Mouse (Mus musculus) small intestine, adult 2 months (tissue): ENCODE results near the gene Gal3st3. TPM values are rescaled to one million over a fixed set of nuclear protein-coding genes. Genes with fewer than 3 reads are reported as not detected.

ENCODE experiments used
- H3K27ac ChIP-seq: fragments of 200-500 bp; 2 replicates; pipeline ENCODE4 v1.5.1; 2012; ENCODE audit warnings: low read depth, low read length, control low read depth, inconsistent platforms; ENCODE audit not compliant: insufficient read depth
- H3K27me3 ChIP-seq: fragments of 200-500 bp; 2 replicates; pipeline ENCODE4 v1.6.1; 2012; ENCODE audit warnings: mild to moderate bottlenecking, moderate library complexity, low read length, inconsistent platforms; ENCODE audit not compliant: control insufficient read depth, insufficient read depth
- H3K36me3 ChIP-seq: fragments of 200-500 bp; 2 replicates; pipeline ENCODE4 v1.6.1; 2012; ENCODE audit warnings: mild to moderate bottlenecking, low read length, control low read depth, inconsistent platforms; ENCODE audit not compliant: control insufficient read depth, insufficient read depth
- H3K4me1 ChIP-seq: fragments of 200-500 bp; 2 replicates; pipeline ENCODE4 v1.6.1; 2012; ENCODE audit warnings: low read length, inconsistent platforms, mixed read lengths; ENCODE audit not compliant: control insufficient read depth, insufficient read depth, insufficient read length
- H3K4me3 ChIP-seq: fragments of 200-500 bp; 2 replicates; pipeline ENCODE4 v1.5.1; 2012; ENCODE audit warnings: low read depth, mild to moderate bottlenecking, control low read depth, inconsistent platforms, low read length, moderate library complexity
- CTCF ChIP-seq: fragments of 200-500 bp; IDR thresholded peaks from 2 replicates; pipeline ENCODE4 v1.5.1; 2012; ENCODE audit warnings: low read depth, mild to moderate bottlenecking, control low read depth, inconsistent platforms, low read length, moderate library complexity, mixed read lengths; ENCODE audit not compliant: insufficient replicate concordance, insufficient read length; ENCODE audit errors: extremely low read depth
- POLR2A ChIP-seq: fragments of 200-500 bp; IDR thresholded peaks from 2 replicates; pipeline ENCODE4 v1.6.1; 2012; ENCODE audit warnings: low read depth, mild to moderate bottlenecking, control low read depth, inconsistent platforms, low read length, moderate library complexity
- WGBS: fragments of 180-500 bp; shearing (Covaris S2); methylation state at CpG from one replicate; pipeline ENCODE4 v1.1.7; 2018; 5-methylcytosine and 5-hydroxymethylcytosine counted together
- polyA plus RNA-seq: library from polyadenylated mRNA; depleted of rRNA; stranded (reverse); fragments of >200 nt; gene quantifications from 2 replicates; pipeline ENCODE4 v1.2.3, GENCODE M21; 2012; rRNA removed

Gal3st3 gene
- polyA plus RNA-seq: 0.04 TPM in 1 of 2 replicates, not detected in the other

- Histone ChIP-seq H3K36me3 (0 out of 2 replicates have a peak, but pooled peaks cover 3% of the 10 kb centered on the region), H3K27ac (no peak within 1 kb of the TSS), H3K4me1 (peaks cover 6% of the 10 kb centered on the region; the same call in 1 of the 2 replicates), H3K27me3 (no peaks in the 10 kb centered on the region), H3K4me3 (no peak within 1 kb of the TSS)
- WGBS: 32% methylated on average over 32 of the region's 32 CpGs
- TF ChIP-seq POLR2A (no peak), CTCF (no peak)
Measured at GRCm38 (mm10) chr19:5297903-5298800, at the start of gene Gal3st3. Gene Gal3st3 (plus strand): TSS chr19:5298331.

GRCm38 (mm10) chr19:5257140-5257539, 41.0 kb upstream of the Gal3st3 start:
- Histone ChIP-seq H3K4me3 (no peak overlapping the region), H3K27ac (peak overlapping the region; percentile 75), H3K36me3 (no peaks in the 10 kb centered on the region), H3K4me1 (no peaks in the 10 kb centered on the region), H3K27me3 (no peaks in the 10 kb centered on the region)
- no peak for TF ChIP-seq POLR2A
- TF ChIP-seq CTCF: no peak
- WGBS: 37% methylated on average over 3 of the region's 3 CpGs

- Histone ChIP-seq H3K27ac (no peak overlapping the region), H3K27me3 (no peaks in the 10 kb centered on the region), H3K4me1 (peaks cover under 1% of the 10 kb centered on the region; the same call in 1 of the 2 replicates), H3K36me3 (no peaks in the 10 kb centered on the region), H3K4me3 (no peak overlapping the region)
- 95% methylated on average over 5 of the region's 5 CpGs for WGBS
- no peak for TF ChIP-seq POLR2A
- no peak for TF ChIP-seq CTCF
Measured at GRCm38 (mm10) chr19:5267015-5267414, 31.1 kb upstream of the Gal3st3 start.

GRCm38 (mm10) chr19:5268017-5268416, 30.1 kb upstream of the Gal3st3 start:
- Histone ChIP-seq H3K4me1 (peaks cover 6% of the 10 kb centered on the region; the same call in 1 of the 2 replicates), H3K36me3 (no peaks in the 10 kb centered on the region)

GRCm38 (mm10) chr19:5268875-5269274, 29.3 kb upstream of the Gal3st3 start:
- H3K4me3 ChIP-seq: no peak overlapping the region
- no peak overlapping the region for H3K27ac ChIP-seq
- H3K36me3 ChIP-seq: no peaks in the 10 kb centered on the region
- peaks cover 6% of the 10 kb centered on the region; the same call in 1 of the 2 replicates for H3K4me1 ChIP-seq
- TF ChIP-seq POLR2A (no peak), CTCF (no peak)
- WGBS: 77% methylated on average over 3 of the region's 3 CpGs
- H3K27me3 ChIP-seq: no peaks in the 10 kb centered on the region

More at GRCm38 (mm10) chr19:5268017-5268416, 30.1 kb upstream of the Gal3st3 start:
- Histone ChIP-seq H3K27ac (no peak overlapping the region), H3K4me3 (no peak overlapping the region), H3K27me3 (no peaks in the 10 kb centered on the region)
- no peak for TF ChIP-seq CTCF
- no peak for TF ChIP-seq POLR2A

- WGBS: 71% methylated on average over 5 of the region's 5 CpGs
- no peaks in the 10 kb centered on the region for H3K27me3 ChIP-seq
Measured at GRCm38 (mm10) chr19:5269392-5269791, 28.7 kb upstream of the Gal3st3 start.

GRCm38 (mm10) chr19:5271430-5271829, 26.7 kb upstream of the Gal3st3 start:
- no peak overlapping the region for H3K4me3 ChIP-seq

More at GRCm38 (mm10) chr19:5269392-5269791, 28.7 kb upstream of the Gal3st3 start:
- peaks cover 6% of the 10 kb centered on the region; the same call in 1 of the 2 replicates for H3K4me1 ChIP-seq
- TF ChIP-seq CTCF (no peak), POLR2A (no peak)
- H3K27ac ChIP-seq: no peak overlapping the region
- H3K4me3 ChIP-seq: no peak overlapping the region
- H3K36me3 ChIP-seq: 0 out of 2 replicates have a peak, but pooled peaks cover 2% of the 10 kb centered on the region

More at GRCm38 (mm10) chr19:5271430-5271829, 26.7 kb upstream of the Gal3st3 start:
- Histone ChIP-seq H3K4me1 (peaks cover 6% of the 10 kb centered on the region; the same call in 1 of the 2 replicates), H3K27me3 (no peaks in the 10 kb centered on the region), H3K36me3 (peaks cover 12% of the 10 kb centered on the region), H3K27ac (no peak overlapping the region)
- TF ChIP-seq CTCF (no peak), POLR2A (no peak)
- 33% methylated on average over 1 of the region's 1 CpGs for WGBS
